Mouse (Mus musculus) left cerebral cortex, adult 8-10 months (tissue): ENCODE results near the gene Vmn1r119. TPM values are rescaled to one million over a fixed set of nuclear protein-coding genes. Genes with fewer than 3 reads are reported as not detected.
"Not testable (repeated sequence)": the region's sequence is repeated elsewhere in the genome, so short reads cannot be mapped to it uniquely, and the experiment has no call there.

Experiments used
- DNase-seq, 2 experiments: peaks; one replicate each; pipeline ENCODE4 v3.0.0; 2022; ENCODE audit warnings: low spot score in 2 of 2
- total RNA-seq, 4 experiments: library from RNA; stranded (reverse); gene quantifications; 2 replicates each; pipeline ENCODE4 v1.2.4; 2022

Vmn1r119 gene
- total RNA-seq, result not detected

DNA sequence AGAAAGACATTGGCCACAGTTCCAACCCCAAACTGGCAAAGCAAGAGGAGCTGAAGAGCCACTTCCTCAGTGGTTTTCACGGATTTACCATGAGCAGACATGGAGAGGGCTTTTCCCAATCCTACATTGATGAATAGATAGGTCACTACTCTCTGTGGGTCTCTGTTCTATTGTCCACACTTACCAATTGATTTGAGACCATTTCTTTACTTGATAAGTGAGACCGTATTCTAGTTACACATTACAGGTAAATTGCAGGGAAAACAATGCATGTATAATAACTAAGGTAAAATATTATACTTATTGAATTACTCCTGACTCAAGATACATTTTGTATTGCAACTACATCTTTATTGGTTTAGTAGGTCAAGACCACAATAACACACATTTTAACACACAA lies at the start of gene Vmn1r119:
Gene Vmn1r119, minus strand, starts transcription at position 101 of the 400 bp plus-strand sequence.
- not testable (repeated sequence) for DNase-seq

DNA sequence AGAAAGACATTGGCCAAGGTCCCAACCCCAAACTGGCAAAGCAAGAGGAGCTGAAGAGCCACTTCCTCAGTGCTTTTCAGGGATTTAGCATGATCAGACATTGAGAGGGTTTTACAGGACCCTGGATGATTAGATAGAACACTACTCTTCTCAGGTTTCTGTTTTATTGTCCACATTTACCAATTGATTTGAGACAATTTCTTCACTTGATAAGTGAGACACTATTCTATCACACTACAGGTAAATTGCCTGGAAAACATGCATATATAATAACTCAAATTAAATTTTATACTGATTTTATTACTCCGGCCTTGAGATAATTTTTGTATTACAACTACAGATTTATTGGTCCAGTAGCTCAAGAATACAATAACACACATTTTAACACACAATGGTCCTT lies 41.4 kb upstream of the Vmn1r119 start, which contains the start of gene Vmn1r120:
Gene Vmn1r120, minus strand, starts transcription at position 101 of the 400 bp plus-strand sequence.
- not testable (repeated sequence) for DNase-seq

Other genes with a start within 250 kb of the Vmn1r119 start
- not detected for gene Vmn1r112, start 241.3 kb downstream of the Vmn1r119 start, total RNA-seq
- gene Vmn1r113, start 225.2 kb downstream of the Vmn1r119 start, total RNA-seq, result not detected
- gene Vmn1r114, start 200.3 kb downstream of the Vmn1r119 start, total RNA-seq, result not detected
- not detected for gene Vmn1r115, start 167.5 kb downstream of the Vmn1r119 start, total RNA-seq
- not detected for gene Vmn1r116, start 140.2 kb downstream of the Vmn1r119 start, total RNA-seq
- not detected for gene Vmn1r117, start 128.3 kb downstream of the Vmn1r119 start, total RNA-seq
- gene Vmn1r118, start 100.1 kb downstream of the Vmn1r119 start, total RNA-seq, result not detected
- not detected for gene Vmn1r120, start 41.3 kb upstream of the Vmn1r119 start, total RNA-seq
- gene Vmn1r121, start 86.1 kb upstream of the Vmn1r119 start, total RNA-seq, result not detected
- gene Vmn1r122, start 121.7 kb upstream of the Vmn1r119 start, total RNA-seq, result not detected
- not detected for gene Vmn1r123, start 149.7 kb upstream of the Vmn1r119 start, total RNA-seq
- gene Gm5157, start 178.0 kb upstream of the Vmn1r119 start, total RNA-seq, result not detected
- not detected for gene Vmn1r124, start 248.2 kb upstream of the Vmn1r119 start, total RNA-seq